Mouse (Mus musculus): ENCODE measurements around the gene Sytl3.

DNA sequence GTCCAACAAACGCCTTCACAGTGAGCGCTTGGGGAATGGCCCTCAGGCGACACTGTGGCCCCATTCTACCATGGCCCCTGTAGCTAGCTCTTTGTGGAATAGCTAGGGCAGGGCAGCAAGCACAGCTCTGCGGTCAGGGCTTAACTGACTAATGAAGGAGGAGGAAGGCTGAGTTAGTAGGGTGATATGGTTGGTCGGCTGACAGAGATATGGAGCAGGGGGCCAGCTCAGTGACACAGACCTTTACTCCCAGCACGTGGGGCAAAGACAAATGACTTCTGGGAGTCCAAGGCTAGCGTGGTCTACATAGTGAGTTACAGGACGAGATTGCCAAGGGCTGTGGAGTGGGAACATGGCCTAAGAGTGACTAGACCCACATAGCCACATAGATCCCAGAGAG is 72.2 kb downstream of the Sytl3 start:
- TF ChIP-seq GATA1 (IDR thresholded peaks at IDR 0.05; ENCODE audit: low read length) (no peak), TAL1 (IDR thresholded peaks at IDR 0.05; ENCODE audit: low read length) (no peak)

All from erythroblast, embryonic 14.5 days (primary cell).